Mouse (Mus musculus): ENCODE data around the gene Col15a1. TPM values are rescaled to one million over a fixed set of nuclear protein-coding genes. Genes with fewer than 3 reads are reported as not detected.

Col15a1 gene
- total and polyA plus RNA-seq, 2 experiments from 2014 or later: 19.9 to 40.7 TPM

DNA sequence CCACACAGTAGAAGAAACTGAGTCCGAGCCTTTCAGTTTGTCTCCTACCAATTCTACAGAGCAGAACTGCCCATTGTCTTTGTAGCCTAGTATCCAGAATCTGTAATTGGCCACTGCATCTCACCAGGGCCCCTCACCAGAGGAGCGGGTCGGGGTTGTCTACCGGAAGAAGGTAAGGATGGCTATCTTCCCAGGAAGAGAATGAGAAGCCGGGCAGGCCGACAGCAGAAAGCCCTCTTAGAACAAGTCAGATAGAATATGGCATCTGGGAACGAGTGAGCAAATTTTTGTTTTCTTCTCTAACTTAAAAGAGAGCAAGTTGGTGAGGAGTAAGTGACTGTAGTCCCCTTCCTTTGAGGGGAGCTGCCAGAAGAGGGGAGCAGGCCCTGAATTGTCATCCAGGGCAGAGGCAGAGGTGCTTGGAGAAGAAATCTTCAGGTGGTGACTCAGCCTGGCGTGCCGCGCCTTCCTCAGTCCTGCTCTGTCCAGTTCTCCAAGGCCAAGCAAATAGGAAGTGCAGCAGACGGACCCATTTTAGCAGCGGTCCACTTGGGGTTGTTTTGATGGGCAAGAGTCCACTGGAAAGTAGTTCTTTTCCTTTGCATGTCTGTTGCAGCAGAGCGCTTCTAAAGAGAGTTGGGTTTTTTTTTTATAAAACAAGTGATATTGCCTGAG lies 122.6 kb downstream of the Col15a1 start:
- TF ChIP-seq EP300 (IDR thresholded peaks at IDR 0.05; ENCODE audit: low read depth) (no peak), CTCF (IDR thresholded peaks at IDR 0.05; ENCODE audit: low read depth) (no peak)
- H3K27me3 ChIP-seq (ENCODE audit: control insufficient read depth, insufficient read depth, low read length): no peaks in the 10 kb centered on the region
- no peak overlapping the region for H3K27ac ChIP-seq (ENCODE audit: low read depth)
- no peaks in the 10 kb centered on the region for H3K4me1 ChIP-seq (ENCODE audit: control insufficient read depth, insufficient read depth)
- H3K4me2 ChIP-seq (ENCODE audit: low read depth, low read length): no peak overlapping the region
- WGBS: 79% methylated on average over 13 of the region's 13 CpGs
- no peak for DNase-seq (ENCODE audit: low spot score)
- ATAC-seq (ENCODE audit: insufficient read depth, low read depth): no peak
- H3K4me3 ChIP-seq (ENCODE audit: low read depth, low read length): no peak overlapping the region
- no peak overlapping the region for H3K9ac ChIP-seq (replicated peaks; ENCODE audit: low read depth, low read length)
- H3K9me3 ChIP-seq (replicated peaks; ENCODE audit: control insufficient read depth, low read length): no peaks in the 10 kb centered on the region
- H3K36me3 ChIP-seq (replicated peaks; ENCODE audit: control insufficient read depth, insufficient read depth, low read length): no peaks in the 10 kb centered on the region

DNA sequence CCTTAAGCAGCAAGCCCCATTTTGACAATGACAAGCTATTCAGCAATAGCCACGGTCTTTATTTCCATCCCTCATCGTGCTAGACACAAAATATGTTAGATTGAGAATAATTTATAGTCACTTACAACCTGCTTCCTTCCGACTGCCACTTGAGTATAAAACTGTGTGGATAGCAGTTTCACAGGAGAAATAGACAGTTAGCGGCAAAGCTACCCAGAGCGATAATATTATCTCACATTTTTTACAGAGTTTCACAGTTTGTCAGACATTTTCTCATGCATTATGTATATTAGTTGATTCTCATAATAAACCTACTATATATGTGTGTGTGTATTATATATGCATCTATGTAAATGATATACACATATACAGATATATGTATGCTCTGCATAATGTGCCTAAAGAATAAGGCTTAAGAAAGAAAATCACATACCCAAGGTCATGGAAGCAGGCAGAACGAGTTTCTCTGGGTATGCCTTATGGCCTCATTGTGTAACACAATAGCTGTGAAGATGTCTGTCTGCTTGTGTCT lies 124.9 kb downstream of the Col15a1 start:
- Histone ChIP-seq H3K4me2 (ENCODE audit: low read depth, low read length) (no peak overlapping the region), H3K9me3 (replicated peaks; ENCODE audit: control insufficient read depth, low read length) (no peaks in the 10 kb centered on the region), H3K4me3 (ENCODE audit: low read depth, low read length) (no peak overlapping the region), H3K36me3 (replicated peaks; ENCODE audit: control insufficient read depth, insufficient read depth, low read length) (no peaks in the 10 kb centered on the region), H3K9ac (replicated peaks; ENCODE audit: low read depth, low read length) (no peak overlapping the region), H3K4me1 (ENCODE audit: control insufficient read depth, insufficient read depth) (no peaks in the 10 kb centered on the region), H3K27me3 (ENCODE audit: control insufficient read depth, insufficient read depth, low read length) (no peaks in the 10 kb centered on the region), H3K27ac (ENCODE audit: low read depth) (no peak overlapping the region)
- no peak for ATAC-seq (ENCODE audit: insufficient read depth, low read depth)
- TF ChIP-seq CTCF (IDR thresholded peaks at IDR 0.05; ENCODE audit: low read depth) (no peak), EP300 (IDR thresholded peaks at IDR 0.05; ENCODE audit: low read depth) (no peak)
- DNase-seq (ENCODE audit: low spot score): no peak
- WGBS: 86% methylated on average over 6 of the region's 6 CpGs

- Histone ChIP-seq H3K9ac (replicated peaks; ENCODE audit: low read depth, low read length) (no peak overlapping the region), H3K4me1 (ENCODE audit: control insufficient read depth, insufficient read depth) (no peaks in the 10 kb centered on the region), H3K9me3 (replicated peaks; ENCODE audit: control insufficient read depth, low read length) (no peaks in the 10 kb centered on the region), H3K36me3 (replicated peaks; ENCODE audit: control insufficient read depth, insufficient read depth, low read length) (no peaks in the 10 kb centered on the region), H3K27ac (ENCODE audit: low read depth) (no peak overlapping the region), H3K27me3 (ENCODE audit: control insufficient read depth, insufficient read depth, low read length) (no peaks in the 10 kb centered on the region), H3K4me2 (ENCODE audit: low read depth, low read length) (no peak overlapping the region), H3K4me3 (ENCODE audit: low read depth, low read length) (no peak overlapping the region)
- DNase-seq (ENCODE audit: low spot score) (no peak), ATAC-seq (ENCODE audit: insufficient read depth, low read depth) (no peak)
- TF ChIP-seq CTCF (IDR thresholded peaks at IDR 0.05; ENCODE audit: low read depth) (no peak), EP300 (IDR thresholded peaks at IDR 0.05; ENCODE audit: low read depth) (no peak)
- 83% methylated on average over 3 of the region's 3 CpGs for WGBS
Measured at GRCm38 (mm10) chr4:47333541-47333940, 125.6 kb downstream of the Col15a1 start.

DNA sequence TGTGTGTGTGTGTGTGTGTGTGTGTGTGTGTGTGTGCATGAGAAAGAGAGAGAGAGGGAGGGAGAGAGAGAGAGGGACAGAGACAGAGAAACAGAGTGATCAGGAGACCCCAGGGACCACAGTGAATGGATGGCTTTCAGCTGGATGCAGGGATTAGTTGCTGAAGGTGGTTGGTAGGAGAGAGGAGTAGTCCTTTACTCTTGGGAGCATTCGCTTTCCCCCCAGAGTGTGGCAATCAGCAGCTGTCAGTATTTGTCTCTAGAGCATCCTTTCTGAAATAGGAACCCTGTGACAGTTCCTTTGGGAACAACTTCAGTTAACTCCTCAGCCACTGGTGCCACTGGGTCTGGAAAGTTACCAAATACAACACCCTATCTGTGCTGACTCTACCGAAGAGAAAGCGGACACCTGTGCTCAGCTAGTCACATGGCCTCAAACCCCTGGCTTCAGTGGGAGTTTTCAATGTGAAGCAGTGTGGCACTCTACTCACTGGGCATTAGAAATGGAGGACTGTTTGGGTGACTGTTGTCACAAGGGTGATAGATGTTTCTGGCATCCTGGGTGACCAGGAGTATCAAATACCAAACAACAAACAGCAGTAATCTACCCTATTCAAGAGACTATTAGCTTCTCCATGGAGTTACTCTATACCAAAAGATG lies 129.1 kb downstream of the Col15a1 start:
- Histone ChIP-seq H3K36me3 (replicated peaks; ENCODE audit: control insufficient read depth, insufficient read depth, low read length) (no peaks in the 10 kb centered on the region), H3K4me3 (ENCODE audit: low read depth, low read length) (no peak overlapping the region), H3K4me1 (ENCODE audit: control insufficient read depth, insufficient read depth) (0 out of 2 replicates have a peak, but pooled peaks cover 8% of the 10 kb centered on the region), H3K27me3 (ENCODE audit: control insufficient read depth, insufficient read depth, low read length) (no peaks in the 10 kb centered on the region), H3K4me2 (ENCODE audit: low read depth, low read length) (no peak overlapping the region), H3K9ac (replicated peaks; ENCODE audit: low read depth, low read length) (no peak overlapping the region), H3K27ac (ENCODE audit: low read depth) (no peak overlapping the region), H3K9me3 (replicated peaks; ENCODE audit: control insufficient read depth, low read length) (no peaks in the 10 kb centered on the region)
- 49% methylated on average over 3 of the region's 3 CpGs for WGBS
- no peak for ATAC-seq (ENCODE audit: insufficient read depth, low read depth)
- TF ChIP-seq EP300 (IDR thresholded peaks at IDR 0.05; ENCODE audit: low read depth): no peak
- TF ChIP-seq CTCF (IDR thresholded peaks at IDR 0.05; ENCODE audit: low read depth): no peak
- DNase-seq (ENCODE audit: low spot score): no peak

GRCm38 (mm10) chr4:47342632-47343031 lies 134.7 kb downstream of the Col15a1 start:
- H3K4me1 ChIP-seq (ENCODE audit: control insufficient read depth, insufficient read depth): 0 out of 2 replicates have a peak, but pooled peaks cover 8% of the 10 kb centered on the region
- ATAC-seq (ENCODE audit: insufficient read depth, low read depth): no peak
- H3K4me2 ChIP-seq (ENCODE audit: low read depth, low read length): no peak overlapping the region
- no peak overlapping the region for H3K4me3 ChIP-seq (ENCODE audit: low read depth, low read length)
- H3K9me3 ChIP-seq (replicated peaks; ENCODE audit: control insufficient read depth, low read length): no peaks in the 10 kb centered on the region
- 58% methylated on average over 8 of the region's 8 CpGs for WGBS
- no peaks in the 10 kb centered on the region for H3K36me3 ChIP-seq (replicated peaks; ENCODE audit: control insufficient read depth, insufficient read depth, low read length)
- H3K9ac ChIP-seq (replicated peaks; ENCODE audit: low read depth, low read length): no peak overlapping the region
- no peaks in the 10 kb centered on the region for H3K27me3 ChIP-seq (ENCODE audit: control insufficient read depth, insufficient read depth, low read length)
- no peak overlapping the region for H3K27ac ChIP-seq (ENCODE audit: low read depth)
- DNase-seq (ENCODE audit: low spot score): no peak
- TF ChIP-seq EP300 (IDR thresholded peaks at IDR 0.05; ENCODE audit: low read depth) (no peak), CTCF (IDR thresholded peaks at IDR 0.05; ENCODE audit: low read depth) (no peak)
